Mouse (Mus musculus) right cerebral cortex, adult 18-20 months (tissue): ENCODE data around the gene Dusp1.

ENCODE experiments used
- DNase-seq: peaks from one replicate; pipeline ENCODE4 v3.0.0; 2022; ENCODE audit warnings: mixed read lengths

The Dusp1 gene

DNA sequence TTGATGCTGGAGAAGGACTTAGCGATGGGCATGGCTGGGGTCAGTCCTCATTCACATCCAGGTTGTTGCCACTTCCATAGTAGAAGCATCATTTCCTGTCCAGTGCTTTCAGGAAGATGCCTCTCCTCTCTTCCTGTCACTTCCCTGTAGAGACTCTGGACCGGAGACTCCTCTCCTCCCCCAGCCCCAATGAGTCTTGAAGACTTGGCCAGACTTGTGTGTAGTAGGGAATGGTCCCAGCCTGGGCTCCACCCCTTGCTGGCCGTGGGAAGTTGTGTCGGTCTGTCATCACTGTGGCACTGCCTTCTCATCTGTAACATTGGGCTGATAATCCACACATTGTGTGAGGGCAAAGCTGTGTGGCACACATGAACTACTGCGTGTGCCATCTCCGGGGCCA, 21.7 kb upstream of the Dusp1 start:
- DNase-seq = no peak

DNA sequence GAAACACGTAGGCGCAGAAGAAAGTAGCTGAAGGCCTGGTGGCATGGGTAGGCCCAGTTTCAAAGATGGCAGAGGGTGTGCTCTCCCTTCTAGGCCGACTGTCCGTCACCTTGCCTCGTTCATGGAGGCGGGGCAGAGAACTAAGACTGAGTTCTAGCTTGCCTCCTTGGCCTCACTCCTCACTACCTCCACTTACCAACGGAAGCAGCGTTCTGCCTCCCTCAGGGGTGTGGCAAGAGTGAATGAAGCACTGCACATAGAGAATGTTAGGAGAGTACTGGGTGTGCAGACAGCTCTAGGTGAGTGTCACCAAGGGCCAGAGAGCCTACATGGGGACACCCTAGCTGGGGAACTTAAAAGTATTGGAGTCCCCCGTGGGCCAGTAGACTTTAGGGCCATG, 21.1 kb upstream of the Dusp1 start:
- no peak for DNase-seq

DNA sequence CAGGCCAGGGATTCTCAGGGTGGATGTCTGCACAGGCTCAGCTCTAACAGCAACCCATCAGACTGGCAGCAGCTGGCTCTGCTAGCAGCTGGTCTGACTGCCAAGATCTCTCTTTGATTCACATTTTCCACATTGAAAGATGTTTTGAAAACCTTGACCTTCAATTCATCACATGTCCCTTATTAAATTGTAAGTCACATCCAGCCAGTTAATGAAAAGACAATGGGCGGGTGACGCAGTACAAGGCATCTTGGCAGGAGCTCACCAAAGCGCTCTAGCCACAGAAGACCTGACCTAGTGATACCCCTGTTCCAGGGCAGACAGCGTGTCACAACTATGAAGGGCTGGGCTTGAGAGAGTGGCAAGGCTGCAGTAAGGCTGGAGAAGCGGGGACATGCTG, 20.4 kb upstream of the Dusp1 start:
- peak; percentile 46 for DNase-seq

DNA sequence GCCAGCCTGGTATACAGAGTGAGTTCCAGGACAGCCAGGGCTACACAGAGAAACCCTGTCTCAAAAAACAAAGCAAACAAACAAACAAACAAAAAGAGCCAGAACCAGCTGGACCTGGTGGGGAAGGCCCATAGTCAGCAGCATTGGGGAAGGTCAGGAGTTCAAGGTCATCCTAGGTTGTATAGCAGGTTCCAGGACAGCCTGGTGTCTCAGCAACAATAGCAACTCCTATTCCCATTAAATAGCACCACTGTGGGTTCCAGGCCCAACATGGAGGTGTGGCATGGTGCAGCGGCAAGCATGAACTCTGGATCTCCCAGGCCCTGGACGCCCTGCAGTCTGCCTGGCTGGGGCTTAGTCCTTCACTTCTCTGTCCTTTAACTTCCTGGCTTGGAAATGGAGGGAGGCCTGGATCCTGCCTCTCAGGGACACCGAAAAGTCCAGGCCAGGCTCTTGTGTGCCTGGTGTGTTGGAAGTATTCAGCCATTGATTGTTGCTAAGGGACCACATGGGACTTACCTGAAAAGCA, 19.0 kb upstream of the Dusp1 start:
- DNase-seq = no peak

DNA sequence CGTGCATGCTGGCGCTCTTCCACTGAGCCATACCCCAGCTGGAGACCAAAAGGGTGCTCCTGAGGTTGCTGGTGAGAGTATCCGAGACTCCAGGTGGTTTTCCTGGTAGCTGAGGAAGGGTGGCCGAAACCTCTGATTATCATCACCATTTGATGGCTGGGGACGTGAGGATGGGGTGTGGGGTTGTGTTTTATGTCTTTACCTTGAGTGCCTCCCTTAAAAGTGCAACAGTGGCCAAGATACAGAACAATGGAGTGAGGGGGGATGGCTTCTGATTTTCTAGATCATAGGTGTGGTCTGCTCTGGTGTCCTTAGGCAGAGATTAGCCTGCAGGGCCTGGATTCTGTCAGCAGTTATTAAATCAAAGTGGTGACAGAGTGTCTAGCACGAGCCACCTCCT, 17.5 kb upstream of the Dusp1 start:
- no peak for DNase-seq

DNA sequence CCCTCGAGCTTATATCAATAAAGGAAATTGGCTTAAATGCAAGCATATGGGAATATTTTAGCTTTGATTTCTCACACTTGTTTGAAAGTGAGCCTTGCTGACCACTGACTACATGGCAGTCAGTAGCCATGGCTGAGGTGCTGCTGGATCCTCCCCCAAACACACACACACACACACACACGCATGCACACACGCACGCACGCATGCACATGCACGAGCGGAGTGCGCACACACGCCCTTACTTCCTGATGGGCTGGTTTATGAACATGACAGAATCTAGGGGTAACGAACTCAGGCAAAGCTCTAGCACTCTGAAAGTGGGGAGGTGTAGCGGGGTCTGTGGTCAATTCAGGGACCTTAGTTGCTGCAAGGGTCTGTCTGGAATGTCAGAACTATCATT, 16.8 kb upstream of the Dusp1 start:
- DNase-seq = no peak

DNA sequence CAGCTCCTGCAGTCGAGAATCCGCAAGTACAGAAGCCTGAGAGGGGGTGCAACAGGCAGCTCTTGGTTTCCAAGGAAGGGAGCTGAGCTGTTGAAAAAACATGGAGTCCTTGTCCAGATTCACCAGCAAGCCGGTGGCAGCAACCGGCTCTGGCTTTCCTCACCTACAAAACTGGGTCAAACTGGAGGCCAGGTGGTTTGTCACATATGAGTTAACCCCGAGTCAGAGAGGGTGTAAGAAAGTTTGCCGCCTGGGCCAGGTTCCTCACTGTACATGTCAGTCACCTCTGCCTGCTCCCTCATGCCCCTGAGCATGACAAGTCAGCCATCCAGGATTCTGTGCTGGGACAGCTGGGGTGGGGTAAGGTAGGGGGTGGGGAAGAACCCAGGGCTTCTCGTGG, 16.2 kb upstream of the Dusp1 start:
- DNase-seq = no peak

DNA sequence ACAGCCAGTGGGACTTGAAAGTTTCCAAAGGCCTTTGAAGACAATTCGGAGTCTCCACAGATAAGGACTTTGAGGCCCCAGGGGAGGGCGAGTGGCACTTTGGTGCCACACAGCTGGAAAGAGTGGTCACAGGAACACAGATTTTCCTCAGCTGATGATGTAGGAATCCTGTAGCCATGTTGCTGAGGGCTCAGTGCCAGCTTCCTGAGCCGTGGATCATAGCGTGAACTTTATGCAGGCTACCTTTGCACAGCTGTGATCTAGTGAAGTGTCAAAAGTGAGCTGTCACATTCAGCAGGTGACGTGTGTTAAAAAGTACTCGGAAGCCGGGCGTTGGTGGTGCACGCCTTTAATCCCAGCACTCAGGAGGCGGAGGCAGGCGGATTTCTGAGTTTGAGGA, 15.4 kb upstream of the Dusp1 start:
- DNase-seq = no peak

DNA sequence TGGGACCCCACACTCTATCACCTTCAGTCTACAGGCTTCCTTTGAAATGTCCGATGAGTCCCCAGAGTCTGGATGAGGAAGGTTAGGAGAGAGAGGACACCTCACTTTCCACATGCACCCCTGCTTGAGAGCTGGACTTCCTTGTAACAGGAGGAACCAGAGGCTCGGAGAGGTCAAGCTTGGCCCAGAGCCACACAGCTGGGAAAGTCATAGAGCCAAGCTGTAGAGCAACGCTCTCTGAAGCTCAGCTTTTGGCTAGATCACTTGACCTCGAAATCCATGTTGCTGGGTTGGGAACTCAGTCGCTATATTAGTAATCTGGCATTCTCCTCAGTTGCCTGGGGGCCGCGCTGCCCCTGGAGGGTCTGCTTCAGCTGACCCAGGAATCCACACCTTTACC, 14.9 kb upstream of the Dusp1 start:
- DNase-seq = no peak

DNA sequence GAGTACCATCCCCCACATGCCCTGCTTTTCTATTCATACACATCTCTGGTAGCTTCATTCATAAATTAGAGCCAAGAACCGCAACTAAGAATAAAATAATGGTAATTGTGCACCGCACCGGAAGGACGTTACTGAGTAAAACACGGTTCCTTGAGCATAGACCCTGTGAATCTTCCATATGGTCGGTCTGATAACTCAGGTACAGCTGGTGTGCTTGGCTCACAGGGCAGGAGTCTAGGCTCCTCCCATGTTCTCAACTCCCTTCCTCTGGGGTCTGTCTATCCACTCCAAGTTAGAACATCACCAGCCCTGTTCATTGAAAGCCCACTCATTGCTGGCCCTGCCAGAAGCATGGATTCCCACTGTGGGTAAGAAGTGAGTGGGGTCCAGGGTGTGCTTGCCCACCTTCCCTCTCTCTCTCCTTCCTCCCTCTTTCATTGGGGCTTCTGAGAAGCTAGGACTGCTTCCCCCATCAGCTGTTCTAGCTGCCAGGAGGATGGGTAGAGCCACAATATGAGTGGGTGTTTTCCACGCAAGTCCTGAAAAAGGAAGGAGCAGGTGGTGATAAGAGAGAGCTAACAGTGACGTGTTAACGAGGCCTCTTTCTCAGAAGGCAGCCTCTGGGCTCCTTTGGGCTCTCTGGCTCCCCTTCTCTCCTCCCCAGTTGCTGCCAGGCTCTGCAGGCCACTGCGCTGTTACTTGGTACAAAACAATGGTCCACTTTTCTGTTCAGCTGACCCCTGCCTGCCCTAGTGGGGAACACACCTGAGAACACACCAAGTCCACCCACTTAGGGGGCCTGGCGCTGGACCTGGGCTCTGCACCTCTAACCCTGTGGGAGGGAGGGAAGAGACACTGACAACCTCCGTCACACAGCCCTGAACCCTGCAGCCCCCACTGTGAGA, 14.1 kb upstream of the Dusp1 start:
- DNase-seq = peak; percentile 80

DNA sequence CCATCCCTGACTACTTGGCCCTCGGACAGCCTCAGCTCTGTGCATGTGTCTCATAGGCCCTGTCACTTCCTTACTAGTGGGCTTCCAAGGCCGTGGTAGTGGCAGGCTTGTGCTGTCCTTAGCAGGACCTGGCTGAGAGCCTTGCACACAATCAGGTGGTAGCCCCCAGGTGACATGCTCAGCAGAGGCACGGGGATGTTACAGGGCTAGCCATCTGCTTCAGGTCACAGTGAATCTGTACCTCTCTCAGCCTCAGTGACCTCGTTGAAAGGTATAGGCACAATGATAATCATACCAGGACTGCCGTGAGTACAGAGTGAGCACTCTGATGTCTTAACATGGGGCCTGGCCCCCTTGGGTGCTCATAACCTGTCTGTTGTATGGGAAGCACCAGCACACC, 12.8 kb upstream of the Dusp1 start:
- no peak for DNase-seq

DNA sequence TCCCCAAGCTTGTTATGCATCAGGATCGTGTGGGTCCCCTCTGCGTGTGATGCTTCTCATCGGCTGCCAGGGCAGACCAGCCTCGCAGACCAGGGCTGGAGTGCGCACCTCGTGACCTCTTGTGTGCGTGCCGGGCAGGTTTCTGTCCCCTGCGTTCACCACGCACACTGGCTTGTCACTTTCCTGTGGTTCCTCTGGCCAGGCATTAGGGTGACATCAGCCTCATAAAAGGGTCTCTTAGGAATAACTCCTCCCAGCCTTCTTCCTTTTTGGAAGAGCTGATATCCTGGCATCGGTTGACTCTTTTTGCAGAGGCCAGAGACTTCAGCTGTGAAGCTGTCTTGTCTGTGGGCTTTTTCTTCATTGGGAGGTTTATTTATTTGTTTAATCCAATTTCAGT, 12.2 kb upstream of the Dusp1 start:
- DNase-seq = no peak

DNA sequence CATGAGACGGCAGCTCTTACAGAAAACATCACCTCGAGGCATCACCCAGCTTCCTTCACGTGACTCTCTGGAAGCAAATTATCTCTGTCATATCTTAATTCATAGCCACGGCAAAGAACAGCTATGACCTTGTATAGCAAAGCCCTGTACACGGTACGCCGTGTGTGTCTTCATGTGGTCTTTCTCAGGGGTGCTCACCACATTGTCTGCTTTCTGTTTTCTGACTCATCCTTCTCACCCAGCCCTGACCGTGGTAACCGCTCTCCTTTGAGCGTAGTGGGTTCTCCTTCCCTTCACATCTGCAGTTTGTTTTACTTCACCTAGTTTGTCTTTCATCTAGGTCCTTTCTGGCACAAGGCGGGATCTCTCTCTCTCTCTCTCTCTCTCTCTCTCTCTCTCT, 10.3 kb upstream of the Dusp1 start:
- DNase-seq = no peak

DNA sequence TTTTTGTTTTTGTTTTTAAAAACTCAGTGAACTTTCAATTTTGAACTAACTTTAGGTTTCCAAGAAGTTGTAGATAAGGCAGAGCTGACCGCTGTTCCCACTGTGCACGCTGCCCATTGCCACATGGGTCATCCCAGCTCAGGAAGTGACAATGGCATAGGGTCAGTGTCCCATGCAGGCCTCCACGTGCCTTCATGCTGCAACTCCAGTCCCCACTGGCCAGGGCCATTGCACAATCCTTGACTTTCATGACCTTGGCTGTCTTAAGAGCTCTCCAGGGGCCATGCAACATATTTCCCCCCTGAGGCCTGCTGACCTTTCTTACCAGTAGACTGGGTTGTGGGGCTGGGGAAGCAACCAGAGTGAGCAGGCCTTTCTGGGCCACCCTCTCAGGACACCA, 9.4 kb upstream of the Dusp1 start:
- DNase-seq = no peak

DNA sequence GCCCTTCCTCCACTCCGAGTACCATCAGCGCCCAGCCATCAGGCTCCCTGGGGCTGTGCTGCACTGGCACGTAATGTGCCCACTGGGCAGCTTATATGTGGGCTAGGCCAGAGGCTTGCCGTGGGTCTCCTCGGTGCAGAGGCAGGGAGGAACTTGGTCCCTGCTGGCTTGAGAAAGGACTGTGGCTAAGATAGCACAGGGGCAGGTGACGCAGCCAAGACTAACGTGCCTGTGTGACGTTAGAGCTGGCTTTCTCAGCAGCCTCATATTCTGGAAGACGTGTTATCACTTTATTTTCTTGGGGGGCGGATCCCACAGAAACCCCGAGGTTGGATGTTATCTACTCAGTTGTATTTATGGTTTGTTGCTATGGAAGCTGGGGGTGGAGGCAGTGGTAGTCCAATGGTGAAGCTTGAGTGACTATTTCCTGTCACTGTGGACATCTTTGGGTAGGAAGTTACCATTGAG, 8.8 kb upstream of the Dusp1 start:
- DNase-seq = no peak

DNA sequence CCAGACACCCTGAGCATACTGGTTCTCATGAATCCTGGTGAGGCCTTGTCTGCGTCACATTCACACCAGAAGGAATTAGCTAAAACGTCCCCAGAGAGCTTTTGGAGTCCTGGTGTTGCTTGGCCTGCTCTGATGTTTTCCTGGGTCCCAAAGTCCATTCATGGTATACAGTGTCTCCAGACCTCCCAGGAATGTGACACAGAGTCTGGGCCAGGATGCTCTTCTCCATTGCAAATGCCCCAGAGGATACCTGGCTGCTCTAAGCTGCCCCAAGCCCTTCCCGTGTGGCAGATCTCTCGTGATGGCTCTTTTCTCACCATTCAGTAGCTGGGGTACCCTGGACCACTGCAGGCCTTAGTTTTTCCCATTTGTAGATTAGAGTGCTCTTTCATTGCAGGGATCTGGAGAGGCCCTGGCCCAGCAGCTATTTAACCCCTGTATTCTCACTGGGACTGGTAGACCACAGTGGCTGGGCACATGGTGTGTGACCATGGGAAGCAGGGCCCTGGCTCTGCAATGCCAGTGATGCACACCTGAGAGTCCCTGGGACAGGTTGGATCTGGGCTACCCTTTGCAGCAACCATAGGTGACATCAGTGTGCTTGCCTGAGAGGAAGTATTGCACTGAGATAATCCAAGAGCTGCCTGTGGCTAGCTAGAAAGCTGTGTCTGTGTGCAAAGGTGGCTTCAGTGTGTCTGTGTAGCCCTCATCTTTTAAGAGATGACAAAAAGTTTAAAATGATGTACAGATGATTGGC, 7.8 kb upstream of the Dusp1 start:
- no peak for DNase-seq

DNA sequence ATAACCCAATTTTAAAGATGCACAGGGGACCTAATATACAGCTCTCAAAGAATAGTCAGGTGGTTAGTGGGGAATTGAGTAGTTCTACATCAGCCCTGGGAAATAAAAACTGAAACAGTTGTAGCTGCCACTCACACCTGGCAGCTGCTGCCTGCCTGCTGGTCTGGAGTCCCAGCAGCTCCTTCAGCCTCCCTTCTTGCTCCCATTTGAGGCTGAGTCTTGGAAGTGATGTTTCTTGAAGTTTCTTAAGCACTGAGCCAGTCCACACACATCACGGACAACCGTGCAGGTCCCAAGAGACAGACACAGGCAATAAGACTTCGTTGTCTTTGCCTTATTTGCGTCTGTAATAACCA, 5.9 kb upstream of the Dusp1 start:
- DNase-seq = no peak

DNA sequence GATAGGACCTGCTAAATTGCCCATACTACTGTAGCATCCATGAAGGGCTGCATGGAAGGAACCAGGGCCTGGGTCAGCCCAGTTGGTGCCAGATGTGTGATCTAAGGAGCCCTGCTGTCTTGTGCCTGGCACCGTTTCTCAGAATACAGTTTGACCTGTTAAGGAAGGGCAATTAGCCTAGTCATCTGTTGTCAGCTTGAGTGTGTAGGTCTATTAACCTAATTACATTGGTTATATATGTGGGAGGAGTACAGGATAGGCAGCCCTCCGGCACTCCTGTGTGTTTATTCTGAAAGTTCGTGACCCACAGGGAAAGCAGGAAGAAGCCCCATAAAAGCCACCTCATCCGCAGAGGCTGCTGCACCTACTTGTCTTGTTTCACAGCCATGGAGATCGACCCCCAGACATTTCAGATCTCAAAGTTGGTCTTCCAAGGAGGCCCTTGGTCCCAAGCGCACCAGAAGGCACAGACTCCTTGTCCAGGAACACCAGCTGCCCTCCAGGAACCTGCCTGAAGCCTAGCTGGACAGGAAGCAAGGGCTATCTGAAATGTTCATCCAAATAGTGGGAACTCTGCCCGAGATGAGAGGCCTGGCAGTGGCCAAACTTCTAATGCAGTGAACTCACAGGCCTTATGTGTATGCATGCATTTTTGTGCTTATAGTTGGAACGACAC, 5.4 kb upstream of the Dusp1 start:
- DNase-seq = no peak

DNA sequence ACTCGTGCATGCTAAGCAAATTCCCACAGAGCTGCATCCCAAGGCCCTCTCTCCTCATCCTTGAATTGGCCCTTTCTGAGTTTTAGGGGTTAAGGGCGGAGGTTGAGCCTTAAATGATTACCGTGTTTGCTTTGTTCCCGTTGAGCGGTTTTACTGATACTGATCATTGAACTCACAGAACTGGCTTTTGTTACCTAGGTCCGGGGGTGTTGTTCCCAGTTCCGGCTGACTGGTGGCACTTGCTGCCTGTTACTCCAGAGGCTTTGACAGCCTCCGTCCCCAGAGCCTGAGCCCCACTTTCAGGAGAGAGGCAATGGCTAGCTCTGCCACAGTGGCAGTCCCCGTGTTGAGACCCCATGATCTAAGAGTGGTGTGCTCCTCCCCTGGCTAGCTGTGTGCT, 2.5 kb upstream of the Dusp1 start:
- no peak for DNase-seq

DNA sequence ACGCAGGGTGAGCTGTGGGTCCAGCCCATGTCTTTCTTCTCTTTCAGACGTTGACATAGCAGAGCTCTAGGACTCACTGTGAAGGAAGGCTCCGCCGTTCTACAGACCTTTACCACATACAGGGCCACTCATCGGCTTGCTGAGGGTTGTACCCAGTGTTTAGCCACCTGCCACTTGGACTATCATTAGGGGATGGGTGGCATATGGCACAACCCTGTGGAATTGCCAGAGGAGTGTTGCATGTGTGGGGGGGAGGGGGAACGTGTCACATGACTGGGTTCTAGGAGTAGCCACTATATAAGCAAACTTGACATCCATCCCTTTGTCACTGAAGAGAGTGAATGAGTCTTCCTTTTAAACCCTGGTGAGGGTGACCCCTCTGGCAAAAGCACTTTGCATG, 1.5 kb upstream of the Dusp1 start:
- no peak for DNase-seq

DNA sequence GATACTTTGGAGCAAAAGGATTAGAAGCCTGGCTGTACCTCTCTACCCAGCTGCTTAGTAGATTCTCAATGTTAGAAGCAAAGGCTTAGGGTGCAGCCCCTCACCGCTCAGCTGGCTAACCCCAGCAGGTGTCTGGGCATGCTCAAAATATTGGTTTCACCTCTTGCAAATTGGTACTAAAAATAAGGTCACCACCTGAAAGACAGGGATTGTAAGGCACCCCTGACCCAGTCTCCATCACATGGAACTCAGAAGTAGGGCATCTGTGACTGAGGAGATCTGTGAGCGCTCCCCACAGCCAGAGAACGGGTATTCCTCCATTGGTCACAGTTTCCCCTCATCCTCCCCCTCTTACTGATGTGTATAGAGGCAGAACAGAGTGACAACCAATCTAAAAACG, 364 bp upstream of the Dusp1 start:
- DNase-seq = no peak

DNA sequence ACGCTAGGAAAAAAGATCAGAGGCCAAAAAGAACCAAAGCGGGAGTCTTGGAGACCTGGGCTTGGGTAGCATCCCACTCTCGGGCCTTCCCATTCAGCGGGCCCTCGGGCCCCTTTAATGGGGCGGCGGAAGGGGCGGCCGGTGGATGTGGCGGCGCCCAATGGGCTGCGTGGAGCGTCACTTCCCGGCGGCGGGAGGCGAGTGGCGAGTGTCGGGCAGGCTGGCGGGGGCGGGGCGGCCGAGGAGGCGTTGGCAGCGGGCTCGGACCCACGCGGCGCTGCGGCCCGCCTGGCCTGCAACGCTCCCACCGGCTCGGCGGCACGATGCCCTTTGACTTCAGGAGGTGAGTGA, 663 bp downstream of the Dusp1 start, which contains the start of gene Ergic1:
Gene Ergic1, plus strand, starts transcription at position 200 of the 351 bp plus-strand sequence.
- DNase-seq = peak; percentile 93

DNA sequence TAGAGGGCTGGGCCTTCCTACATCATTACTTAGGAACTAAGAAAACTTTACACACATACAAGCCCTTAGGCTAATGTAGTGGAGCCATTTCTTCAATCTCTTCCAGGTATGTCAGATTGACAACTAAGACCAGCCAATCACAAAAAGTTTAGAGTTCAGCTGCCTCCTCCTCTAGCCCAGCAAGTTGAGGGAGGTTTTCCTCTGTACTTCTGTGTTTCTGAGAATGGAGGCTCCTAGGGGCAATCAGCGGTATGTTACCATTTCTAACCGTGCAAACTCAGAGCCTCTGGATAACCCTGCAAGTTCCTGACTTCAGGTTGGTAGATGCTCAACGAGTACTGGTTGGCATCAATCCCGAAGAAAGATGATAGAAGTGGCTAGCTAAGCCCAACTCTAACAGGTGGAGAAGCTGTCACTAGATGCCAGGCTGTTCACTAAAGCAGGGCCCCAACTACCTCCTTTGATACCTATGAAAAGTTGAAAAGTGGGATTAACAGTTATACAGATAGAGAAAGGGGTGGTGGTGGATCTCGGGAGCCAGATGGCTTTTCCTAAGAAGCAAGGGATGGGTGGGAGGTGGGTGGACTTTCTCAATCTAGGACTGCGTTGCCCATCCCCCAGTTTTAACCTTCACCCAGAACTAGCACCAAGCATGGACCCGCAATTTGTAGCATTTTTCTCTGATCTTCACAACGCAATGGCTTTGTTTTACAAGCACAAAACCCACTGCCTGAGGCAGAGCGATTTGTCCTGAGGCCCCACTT, 1.2 kb downstream of the Dusp1 start:
- no peak for DNase-seq
